Mouse (Mus musculus) midbrain, postnatal 0 days (tissue): Measurements from ENCODE around the gene Bpifa5. TPM values are rescaled to one million over a fixed set of nuclear protein-coding genes. Genes with fewer than 3 reads are reported as not detected.
A peak's percentile ranks its signal among the peaks of the same experiment; 100 is the strongest.

Experiments used
- ATAC-seq: fragments of 200-750 bp; cut with Nextera tagmentation; 2 replicates; pipeline ENCODE4 v1.8.0; 2017; ENCODE audit warnings: moderate number of reproducible peaks, mild to moderate bottlenecking, moderate TSS enrichment, moderate library complexity; ENCODE audit not compliant: low FRiP score
- DNase-seq: peaks from one replicate; pipeline ENCODE4 v3.0.0-alpha.2; 2015; ENCODE audit warnings: low spot score
- H3K27ac ChIP-seq: fragments of 300-500 bp; sonication (generic); 2 replicates; pipeline ENCODE4 v1.5.1; 2014; ENCODE audit warnings: low read depth, mild to moderate bottlenecking, low read length, mixed read lengths
- H3K27me3 ChIP-seq: fragments of 300-500 bp; sonication (generic); 2 replicates; pipeline ENCODE4 v1.6.1; 2014; ENCODE audit warnings: low read length, control low read depth, mixed read lengths; ENCODE audit not compliant: insufficient read depth
- H3K36me3 ChIP-seq: fragments of 300-500 bp; sonication (generic); 2 replicates; pipeline ENCODE4 v1.6.1; 2014; ENCODE audit warnings: low read length, control low read depth, mixed read lengths; ENCODE audit not compliant: insufficient read depth
- H3K4me1 ChIP-seq: fragments of 300-500 bp; sonication (generic); 2 replicates; pipeline ENCODE4 v1.6.1; 2014; ENCODE audit warnings: mild to moderate bottlenecking, control low read depth, antibody characterized with exemption, low read length, mixed read lengths; ENCODE audit not compliant: insufficient read depth
- H3K4me2 ChIP-seq: fragments of 300-500 bp; sonication (generic); 2 replicates; pipeline ENCODE4 v1.6.1; 2014; ENCODE audit warnings: low read depth, mild to moderate bottlenecking, low read length, mixed read lengths; ENCODE audit not compliant: poor library complexity, severe bottlenecking
- H3K4me3 ChIP-seq: fragments of 300-500 bp; sonication (generic); 2 replicates; pipeline ENCODE4 v1.5.1; 2014; ENCODE audit warnings: low read depth, mild to moderate bottlenecking, low read length, moderate library complexity
- H3K9ac ChIP-seq: fragments of 300-500 bp; sonication (generic); replicated peaks from 2 replicates; pipeline ENCODE4 v1.6.1; 2014; ENCODE audit warnings: mild to moderate bottlenecking, low read length, moderate library complexity, mixed read lengths; ENCODE audit not compliant: poor library complexity, severe bottlenecking
- H3K9me3 ChIP-seq: fragments of 300-500 bp; sonication (generic); 2 replicates; pipeline ENCODE4 v1.6.1; 2016; ENCODE audit warnings: low read length, control low read depth
- CTCF ChIP-seq: IDR thresholded peaks from 2 replicates; pipeline ENCODE4 v1.5.1; 2016; ENCODE audit warnings: antibody characterized with exemption, mild to moderate bottlenecking
- WGBS: fragments of 180-500 bp; shearing (Covaris S2); extraction: QIAGEN DNeasy Blood & Tissue Kit; methylation state at CpG from one replicate; pipeline ENCODE4 v1.1.7; 2014; 5-methylcytosine and 5-hydroxymethylcytosine counted together
- polyA plus RNA-seq: library from polyadenylated mRNA; unstranded; fragments of >200 nt; fragmentation: Nextera tagmentation; extraction: Ambion mirVana; gene quantifications from 2 replicates; pipeline ENCODE4 v1.2.1, GENCODE M21; 2015
- total RNA-seq: library from RNA; depleted of rRNA; stranded (reverse); fragments of >200 nt; gene quantifications from 2 replicates; pipeline ENCODE4 v1.2.3, GENCODE M21; 2014; rRNA removed

Gene Bpifa5
- total and polyA plus RNA-seq, 2 experiments from 2014 or later = not detected

DNA sequence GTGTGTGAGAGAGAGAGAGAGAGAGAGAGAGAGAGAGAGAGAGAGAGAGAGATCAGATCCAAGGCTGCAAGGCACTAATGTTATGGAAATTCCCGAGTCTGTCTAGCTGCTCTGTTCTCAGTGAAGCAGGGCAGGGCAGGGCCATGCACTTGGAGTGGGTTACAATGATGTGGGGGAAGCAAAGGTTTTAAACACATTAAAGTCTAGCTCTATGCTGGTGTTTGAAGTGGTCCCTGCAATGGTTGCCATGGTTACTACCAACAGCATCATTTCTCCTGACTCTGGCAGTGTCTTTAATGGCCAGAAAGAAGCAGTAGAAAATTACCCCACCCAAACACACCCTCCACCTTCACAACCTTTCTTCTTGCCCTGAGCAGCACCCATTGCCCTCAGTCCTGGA is 48.7 kb downstream of the Bpifa5 start:
- DNase-seq (peak; percentile 55), ATAC-seq (peak; percentile 62; the same call in 1 of the 2 replicates)
- no peak overlapping the region for H3K4me2 ChIP-seq
- TF ChIP-seq CTCF = no peak
- no peak overlapping the region; the same call in 1 of the 2 replicates for H3K27ac ChIP-seq
- WGBS = 17% methylated on average over 1 of the region's 1 CpGs
- H3K4me1 ChIP-seq = peaks cover 8% of the 10 kb centered on the region
- no peak overlapping the region for H3K4me3 ChIP-seq
- no peaks in the 10 kb centered on the region for H3K36me3 ChIP-seq
- H3K27me3 ChIP-seq = no peaks in the 10 kb centered on the region
- H3K9ac ChIP-seq = no peak overlapping the region
- no peaks in the 10 kb centered on the region for H3K9me3 ChIP-seq

DNA sequence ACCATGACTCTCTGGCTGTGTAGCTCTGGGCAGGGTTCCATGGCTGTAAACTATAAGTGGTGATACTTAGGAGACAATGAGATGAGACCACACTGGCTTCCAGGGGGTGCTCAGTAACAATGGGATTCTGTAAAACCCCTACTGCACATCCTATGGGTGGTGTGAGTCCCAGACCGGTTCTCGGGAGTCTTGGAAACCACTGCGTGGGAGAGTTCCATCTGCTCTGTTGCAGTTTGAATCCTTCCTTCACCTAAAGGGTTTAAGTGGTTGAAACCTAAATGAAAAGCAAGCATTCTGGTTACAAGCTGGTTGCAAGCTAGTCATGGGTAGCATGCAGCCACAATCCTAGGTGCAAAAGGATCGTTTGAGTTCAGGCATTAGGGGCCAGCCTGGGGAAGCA is 49.5 kb downstream of the Bpifa5 start:
- Histone ChIP-seq H3K36me3 (no peaks in the 10 kb centered on the region), H3K27ac (no peak overlapping the region), H3K4me1 (peaks cover 8% of the 10 kb centered on the region), H3K9me3 (no peaks in the 10 kb centered on the region), H3K4me3 (no peak overlapping the region), H3K9ac (no peak overlapping the region), H3K4me2 (no peak overlapping the region), H3K27me3 (no peaks in the 10 kb centered on the region)
- 81% methylated on average over 4 of the region's 4 CpGs for WGBS
- ATAC-seq (0 out of 2 replicates have a peak, but pooled peaks have one; percentile 2), DNase-seq (no peak)
- no peak for TF ChIP-seq CTCF

DNA sequence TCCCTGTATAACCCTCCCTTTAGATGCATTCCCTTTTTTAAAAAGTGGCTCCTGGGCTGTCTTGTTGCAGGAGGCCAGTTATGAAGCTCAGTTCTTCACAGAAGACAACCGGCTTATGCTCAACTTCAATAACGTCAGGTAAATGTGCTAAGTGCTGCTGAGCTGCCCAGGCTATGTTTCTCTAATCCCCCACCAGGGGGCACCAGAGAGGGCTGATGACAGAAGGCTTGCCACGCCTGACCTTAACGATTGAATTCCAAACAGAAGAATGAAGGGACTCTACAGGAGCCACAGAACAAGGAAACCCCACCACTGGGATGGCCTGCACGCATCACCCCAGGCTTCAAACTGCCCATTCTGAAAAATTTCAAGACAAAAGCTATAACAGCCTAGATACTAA is 52.8 kb downstream of the Bpifa5 start:
- no peaks in the 10 kb centered on the region for H3K9me3 ChIP-seq
- 14% methylated on average over 5 of the region's 5 CpGs for WGBS
- H3K27me3 ChIP-seq = no peaks in the 10 kb centered on the region
- ATAC-seq = no peak
- TF ChIP-seq CTCF = peak; percentile 81
- DNase-seq = peak; percentile 78
- H3K4me1 ChIP-seq = peaks cover 8% of the 10 kb centered on the region
- no peak overlapping the region for H3K27ac ChIP-seq
- no peak overlapping the region for H3K4me2 ChIP-seq
- no peak overlapping the region for H3K4me3 ChIP-seq
- H3K36me3 ChIP-seq = no peaks in the 10 kb centered on the region
- no peak overlapping the region for H3K9ac ChIP-seq

Other genes starting within 250 kb of the Bpifa5 start
- 0.22 TPM in 1 of 2 replicates, not detected in the other for gene Bpifb3, start 244.4 kb upstream of the Bpifa5 start, total RNA-seq
- not detected in 2 replicates for gene Bpifb3, start 244.4 kb upstream of the Bpifa5 start, polyA plus RNA-seq
- gene Bpifb4, start 224.4 kb upstream of the Bpifa5 start, total RNA-seq = not detected in 2 replicates
- not detected in 2 replicates for gene Bpifb4, start 224.4 kb upstream of the Bpifa5 start, polyA plus RNA-seq
- gene Bpifa6, start 187.7 kb upstream of the Bpifa5 start, total RNA-seq = not detected in 2 replicates
- gene Bpifa6, start 187.7 kb upstream of the Bpifa5 start, polyA plus RNA-seq = not detected in 2 replicates
- gene Bpifa2, start 154.3 kb upstream of the Bpifa5 start, total RNA-seq = 1.3 TPM in 1 of 2 replicates, not detected in the other
- gene Bpifa2, start 154.3 kb upstream of the Bpifa5 start, polyA plus RNA-seq = not detected in 2 replicates
- not detected in 2 replicates for gene Bpifa3, start 32.3 kb upstream of the Bpifa5 start, total RNA-seq
- gene Bpifa3, start 32.3 kb upstream of the Bpifa5 start, polyA plus RNA-seq = not detected in 2 replicates
- 1.1 TPM in 1 of 2 replicates, not detected in the other for gene Bpifa1, start 19.7 kb upstream of the Bpifa5 start, total RNA-seq
- 0.20 and 0.42 TPM in 2 replicates for gene Bpifa1, start 19.7 kb upstream of the Bpifa5 start, polyA plus RNA-seq
- gene Bpifb1, start 28.2 kb downstream of the Bpifa5 start, total RNA-seq = 0.27 and 0.47 TPM in 2 replicates
- 0.72 and 0.83 TPM in 2 replicates for gene Bpifb1, start 28.2 kb downstream of the Bpifa5 start, polyA plus RNA-seq
- 0.44 and 0.52 TPM in 2 replicates for gene Bpifb5, start 61.1 kb downstream of the Bpifa5 start, total RNA-seq
- gene Bpifb5, start 61.1 kb downstream of the Bpifa5 start, polyA plus RNA-seq = 0.27 TPM in 1 of 2 replicates, not detected in the other
- not detected in 2 replicates for gene Bpifb9a, start 95.2 kb downstream of the Bpifa5 start, total RNA-seq
- 0.47 TPM in 1 of 2 replicates, not detected in the other for gene Bpifb9a, start 95.2 kb downstream of the Bpifa5 start, polyA plus RNA-seq
- gene Bpifb9b, start 144.6 kb downstream of the Bpifa5 start, total RNA-seq = 0.38 and 1.3 TPM in 2 replicates
- gene Bpifb9b, start 144.6 kb downstream of the Bpifa5 start, polyA plus RNA-seq = 1.7 TPM in 1 of 2 replicates, not detected in the other
- gene Cdk5rap1, start 210.4 kb downstream of the Bpifa5 start, total RNA-seq = 10.8 and 12.4 TPM in 2 replicates
- 5.4 and 6.2 TPM in 2 replicates for gene Cdk5rap1, start 210.4 kb downstream of the Bpifa5 start, polyA plus RNA-seq
- gene Snta1, start 245.5 kb downstream of the Bpifa5 start, total RNA-seq = 28.0 and 32.0 TPM in 2 replicates
- 15.4 and 15.8 TPM in 2 replicates for gene Snta1, start 245.5 kb downstream of the Bpifa5 start, polyA plus RNA-seq